Mouse (Mus musculus) lung, adult 2 months (tissue): ENCODE data around the gene Fastkd1. TPM values are rescaled to one million over a fixed set of nuclear protein-coding genes. Genes with fewer than 3 reads are reported as not detected.
A peak's percentile ranks its signal among the peaks of the same experiment; 100 is the strongest.

Source experiments
- DNase-seq: peaks from one replicate; pipeline ENCODE4 v3.0.0; 2022
- H3K4me1 ChIP-seq: fragments of 200-500 bp; 2 replicates; pipeline ENCODE4 v1.6.1; 2011; ENCODE audit warnings: low read length; ENCODE audit not compliant: control insufficient read depth, insufficient read depth
- H3K4me3 ChIP-seq: fragments of 200-500 bp; replicated peaks from 2 replicates; pipeline ENCODE3; 2011; ENCODE audit warnings: low read depth, mild to moderate bottlenecking, control low read depth, low read length; ENCODE audit errors: extremely low read depth
- CTCF ChIP-seq: fragments of 200-500 bp; IDR thresholded peaks from 2 replicates; pipeline ENCODE4 v1.5.1; 2011; ENCODE audit warnings: mild to moderate bottlenecking, low read length, control low read depth; ENCODE audit not compliant: insufficient read depth
- POLR2A ChIP-seq: fragments of 200-500 bp; IDR thresholded peaks from 2 replicates; pipeline ENCODE4 v1.6.1; 2011; ENCODE audit warnings: low read depth, mild to moderate bottlenecking, control low read depth, low read length, borderline replicate concordance; ENCODE audit errors: extremely low read depth
- WGBS: fragments of 180-500 bp; shearing (Covaris S2); methylation state at CpG from one replicate; pipeline ENCODE4 v1.1.7; 2018; 5-methylcytosine and 5-hydroxymethylcytosine counted together
- polyA plus RNA-seq: library from polyadenylated mRNA; depleted of rRNA; stranded (reverse); fragments of >200 nt; gene quantifications from 2 replicates; pipeline ENCODE4 v1.2.3, GENCODE M21; 2012; rRNA removed

Fastkd1 gene
- 3.4 and 4.3 TPM in 2 replicates for polyA plus RNA-seq

GRCm38 (mm10) chr2:69712981-69713625 lies at the start of gene Fastkd1:
Fastkd1 (minus strand) TSS chr2:69713516.
- H3K4me1 ChIP-seq: peaks cover 6% of the 10 kb centered on the region; the same call in 1 of the 2 replicates
- TF ChIP-seq CTCF: no peak
- TF ChIP-seq POLR2A: peak; percentile 51; the same call in 1 of the 2 replicates
- H3K4me3 ChIP-seq: peak within 1 kb of the TSS; percentile 96
- under 1% methylated on average over 39 of the region's 39 CpGs for WGBS
- peak; percentile 79 for DNase-seq

- DNase-seq: no peak
- H3K4me1 ChIP-seq: no peaks in the 10 kb centered on the region
- no peak overlapping the region for H3K4me3 ChIP-seq
- TF ChIP-seq POLR2A: no peak
- no peak for TF ChIP-seq CTCF
- WGBS: 87% methylated on average over 5 of the region's 5 CpGs
Measured at GRCm38 (mm10) chr2:69760980-69761379, 47.7 kb upstream of the Fastkd1 start.

- WGBS: 95% methylated on average over 1 of the region's 1 CpGs
- Histone ChIP-seq H3K4me1 (no peaks in the 10 kb centered on the region), H3K4me3 (no peak overlapping the region)
- no peak for DNase-seq
- TF ChIP-seq POLR2A (no peak), CTCF (no peak)
Measured at GRCm38 (mm10) chr2:69745091-69745490, 31.8 kb upstream of the Fastkd1 start.

GRCm38 (mm10) chr2:69723519-69723825 lies 10.2 kb upstream of the Fastkd1 start:
- WGBS: under 1% methylated on average over 13 of the region's 13 CpGs
- peak overlapping the region; percentile 96 for H3K4me3 ChIP-seq
- peaks cover 5% of the 10 kb centered on the region for H3K4me1 ChIP-seq
- DNase-seq: no peak
- TF ChIP-seq POLR2A (no peak), CTCF (no peak)

DNA sequence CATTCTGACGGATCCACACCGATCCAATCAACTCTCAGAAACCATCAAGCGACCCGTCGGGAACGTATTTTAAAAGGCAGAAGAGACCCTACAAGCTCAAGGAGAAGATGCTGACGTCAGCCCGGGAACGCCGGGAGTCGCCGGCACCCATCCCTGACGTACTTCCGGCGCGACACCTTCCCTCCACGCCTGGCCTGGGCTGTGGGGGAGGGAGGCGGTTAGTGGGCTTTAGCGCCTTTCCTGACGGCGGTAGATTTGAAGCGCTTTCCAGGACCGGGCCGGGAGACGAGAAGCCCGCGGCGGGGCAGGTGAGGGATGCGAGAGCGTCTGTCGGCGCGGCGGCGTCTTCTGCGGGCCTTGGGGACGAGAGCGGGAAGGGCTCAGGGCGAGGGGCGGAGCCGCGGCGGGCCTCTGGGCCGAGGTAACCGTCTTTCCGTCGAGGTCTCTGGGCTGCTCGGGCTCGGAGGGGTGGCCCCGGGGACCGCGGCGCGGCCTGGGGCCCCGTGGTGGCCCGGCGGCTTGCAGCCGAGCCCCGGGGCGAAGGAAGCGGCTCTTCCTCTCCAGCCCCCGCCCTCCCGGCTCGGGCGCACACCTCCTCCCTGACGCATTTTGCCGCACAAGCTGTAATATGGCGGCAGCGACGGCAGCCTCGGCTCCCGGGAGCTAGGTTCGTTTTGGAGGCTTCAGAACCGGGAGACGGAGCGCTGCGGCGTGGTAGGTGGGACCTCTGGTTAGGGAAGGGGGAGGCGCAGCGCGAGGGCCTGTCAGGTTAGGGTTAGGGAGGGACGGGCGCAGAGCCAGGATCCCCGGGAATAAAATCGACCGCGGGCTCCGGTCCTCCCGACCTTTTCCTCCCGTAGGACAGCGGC lies 9.6 kb upstream of the Fastkd1 start:
- under 1% methylated on average over 91 of the region's 91 CpGs for WGBS
- TF ChIP-seq CTCF: no peak
- peak; percentile 67; the same call in 1 of the 2 replicates for TF ChIP-seq POLR2A
- Histone ChIP-seq H3K4me3 (peak overlapping the region; percentile 96), H3K4me1 (peaks cover 5% of the 10 kb centered on the region)
- peak; percentile 95 for DNase-seq

- TF ChIP-seq POLR2A (no peak), CTCF (no peak)
- H3K4me3 ChIP-seq: peak within 1 kb of the TSS; percentile 96
- DNase-seq: no peak
- peaks cover 5% of the 10 kb centered on the region for H3K4me1 ChIP-seq
- 4% methylated on average over 12 of the region's 12 CpGs for WGBS
Measured at GRCm38 (mm10) chr2:69722273-69722649, 8.9 kb upstream of the Fastkd1 start, which contains the start of gene Ppig. Ppig (plus strand) TSS chr2:69722545.

GRCm38 (mm10) chr2:69719121-69719520 lies 5.8 kb upstream of the Fastkd1 start:
- WGBS: 76% methylated on average over 1 of the region's 1 CpGs
- TF ChIP-seq POLR2A (no peak), CTCF (no peak)
- H3K4me3 ChIP-seq: no peak overlapping the region
- peaks cover 3% of the 10 kb centered on the region; the same call in 1 of the 2 replicates for H3K4me1 ChIP-seq
- no peak for DNase-seq

DNA sequence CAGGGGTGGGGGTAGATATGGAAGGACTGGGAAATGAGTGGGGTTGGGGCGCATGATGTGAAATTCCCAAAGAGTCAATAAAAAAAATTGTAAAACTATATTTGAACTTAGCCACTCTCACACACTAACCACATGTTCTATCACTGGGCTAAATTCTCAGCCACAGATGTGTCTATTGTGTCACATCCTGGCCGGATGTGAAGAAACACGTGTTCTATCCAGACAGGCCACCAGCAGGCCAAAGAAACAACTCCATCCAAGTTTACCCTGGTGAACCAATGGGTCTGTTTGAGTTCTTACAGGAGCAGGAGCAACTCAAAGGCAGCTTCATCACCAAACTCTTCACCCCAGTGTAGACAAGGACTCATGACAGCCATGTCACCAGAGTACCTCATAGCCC lies 3.2 kb upstream of the Fastkd1 start:
- WGBS: 53% methylated on average over 3 of the region's 3 CpGs
- no peak for TF ChIP-seq CTCF
- no peak for TF ChIP-seq POLR2A
- Histone ChIP-seq H3K4me3 (no peak overlapping the region), H3K4me1 (peaks cover 6% of the 10 kb centered on the region; the same call in 1 of the 2 replicates)
- DNase-seq: no peak

GRCm38 (mm10) chr2:69714126-69714525 lies 810 bp upstream of the Fastkd1 start:
- Histone ChIP-seq H3K4me3 (no peak overlapping the region), H3K4me1 (peaks cover 6% of the 10 kb centered on the region; the same call in 1 of the 2 replicates)
- no peak for TF ChIP-seq POLR2A
- no peak for TF ChIP-seq CTCF
- DNase-seq: no peak
- 76% methylated on average over 5 of the region's 5 CpGs for WGBS

GRCm38 (mm10) chr2:69713626-69714014 lies 304 bp upstream of the Fastkd1 start:
- 20% methylated on average over 4 of the region's 4 CpGs for WGBS
- no peak for DNase-seq
- TF ChIP-seq POLR2A: no peak
- TF ChIP-seq CTCF: no peak
- Histone ChIP-seq H3K4me1 (peaks cover 6% of the 10 kb centered on the region; the same call in 1 of the 2 replicates), H3K4me3 (no peak overlapping the region)
